Mouse (Mus musculus) stomach, embryonic 15.5 days (tissue): ENCODE results near the gene Ice2. TPM values are rescaled to one million over a fixed set of nuclear protein-coding genes. Genes with fewer than 3 reads are reported as not detected.

Experiments used
- ATAC-seq: fragments of 200-750 bp; cut with Nextera tagmentation; 2 replicates; pipeline ENCODE4 v1.8.0; 2017; ENCODE audit warnings: low read depth, moderate number of reproducible peaks, moderate TSS enrichment; ENCODE audit not compliant: insufficient read depth, low FRiP score
- H3K27ac ChIP-seq: fragments of 300-500 bp; sonication (generic); 2 replicates; pipeline ENCODE4 v1.5.1; 2015; ENCODE audit warnings: mild to moderate bottlenecking, inconsistent platforms
- H3K27me3 ChIP-seq: fragments of 300-500 bp; sonication (generic); replicated peaks from 2 replicates; pipeline ENCODE4 v1.6.1; 2015; ENCODE audit warnings: inconsistent platforms
- H3K36me3 ChIP-seq: fragments of 300-500 bp; sonication (generic); 2 replicates; pipeline ENCODE4 v1.6.1; 2015; ENCODE audit warnings: inconsistent platforms
- H3K4me1 ChIP-seq: fragments of 300-500 bp; sonication (generic); 2 replicates; pipeline ENCODE4 v1.6.1; 2015; ENCODE audit warnings: inconsistent platforms
- H3K4me2 ChIP-seq: fragments of 300-500 bp; sonication (generic); 2 replicates; pipeline ENCODE4 v1.6.1; 2015; ENCODE audit warnings: mild to moderate bottlenecking, inconsistent platforms
- H3K4me3 ChIP-seq: fragments of 300-500 bp; sonication (generic); replicated peaks from 2 replicates; pipeline ENCODE4 v1.5.1; 2015; ENCODE audit warnings: inconsistent platforms
- H3K9ac ChIP-seq: fragments of 300-500 bp; sonication (generic); 2 replicates; pipeline ENCODE4 v1.6.1; 2015; ENCODE audit warnings: inconsistent platforms
- H3K9me3 ChIP-seq: fragments of 300-500 bp; sonication (generic); 2 replicates; pipeline ENCODE4 v1.6.1; 2016; ENCODE audit warnings: inconsistent platforms
- WGBS: fragments of 180-500 bp; shearing (Covaris S2); methylation state at CpG from one replicate; pipeline ENCODE4 v1.1.7; 2015; 5-methylcytosine and 5-hydroxymethylcytosine counted together
- polyA plus RNA-seq: library from polyadenylated mRNA; unstranded; fragments of >200 nt; fragmentation: Nextera tagmentation; extraction: Ambion mirVana; gene quantifications from 2 replicates; pipeline ENCODE4 v1.2.1, GENCODE M21; 2015

Gene Ice2
- polyA plus RNA-seq, 1 experiment from 2014 or later, result 14.0 TPM

GRCm38 (mm10) chr9:69466098-69466497, 68.4 kb downstream of the Ice2 start:
- Histone ChIP-seq H3K36me3 (peaks cover 19% of the 10 kb centered on the region), H3K9me3 (no peaks in the 10 kb centered on the region), H3K4me2 (peak overlapping the region; percentile 8; the same call in 1 of the 2 replicates), H3K27ac (peak overlapping the region; percentile 75), H3K9ac (no peak overlapping the region), H3K4me3 (no peak overlapping the region), H3K27me3 (no peaks in the 10 kb centered on the region), H3K4me1 (peaks cover 64% of the 10 kb centered on the region)
- no peak for ATAC-seq
- 39% methylated on average over 4 of the region's 4 CpGs for WGBS

- 49% methylated on average over 10 of the region's 10 CpGs for WGBS
- Histone ChIP-seq H3K9ac (no peak overlapping the region), H3K9me3 (no peaks in the 10 kb centered on the region), H3K36me3 (peaks cover 13% of the 10 kb centered on the region), H3K27ac (peak overlapping the region; percentile 75), H3K27me3 (no peaks in the 10 kb centered on the region), H3K4me1 (peaks cover 76% of the 10 kb centered on the region), H3K4me3 (no peak overlapping the region), H3K4me2 (no peak overlapping the region)
- ATAC-seq, result peak; percentile 33
Measured at GRCm38 (mm10) chr9:69467310-69467939, 69.7 kb downstream of the Ice2 start.

- peaks cover 80% of the 10 kb centered on the region for H3K4me1 ChIP-seq
- peak overlapping the region; percentile 94; the same call in 1 of the 2 replicates for H3K27ac ChIP-seq
- H3K27me3 ChIP-seq, result no peaks in the 10 kb centered on the region
- WGBS, result 17% methylated on average over 9 of the region's 9 CpGs
- peaks cover 13% of the 10 kb centered on the region for H3K36me3 ChIP-seq
- peak; percentile 63 for ATAC-seq
- no peak overlapping the region for H3K4me2 ChIP-seq
- no peak overlapping the region for H3K9ac ChIP-seq
- no peak overlapping the region for H3K4me3 ChIP-seq
- H3K9me3 ChIP-seq, result no peaks in the 10 kb centered on the region
Measured at GRCm38 (mm10) chr9:69468991-69469390, 71.3 kb downstream of the Ice2 start.

- H3K9ac ChIP-seq, result no peak overlapping the region
- H3K27me3 ChIP-seq, result no peaks in the 10 kb centered on the region
- no peak for ATAC-seq
- H3K4me1 ChIP-seq, result peaks cover 76% of the 10 kb centered on the region
- no peak overlapping the region for H3K4me3 ChIP-seq
- no peaks in the 10 kb centered on the region for H3K9me3 ChIP-seq
- no peak overlapping the region for H3K4me2 ChIP-seq
- 40% methylated on average over 5 of the region's 5 CpGs for WGBS
- peaks cover 13% of the 10 kb centered on the region for H3K36me3 ChIP-seq
- peak overlapping the region; percentile 94 for H3K27ac ChIP-seq
Measured at GRCm38 (mm10) chr9:69470362-69470761, 72.7 kb downstream of the Ice2 start.

- peak overlapping the region; percentile 94 for H3K27ac ChIP-seq
- peak; percentile 62 for ATAC-seq
- no peak overlapping the region for H3K4me3 ChIP-seq
- H3K4me1 ChIP-seq, result peaks cover 70% of the 10 kb centered on the region
- 6% methylated on average over 6 of the region's 6 CpGs for WGBS
- H3K27me3 ChIP-seq, result no peaks in the 10 kb centered on the region
- H3K9me3 ChIP-seq, result no peaks in the 10 kb centered on the region
- H3K4me2 ChIP-seq, result peak overlapping the region; percentile 21; the same call in 1 of the 2 replicates
- peaks cover 10% of the 10 kb centered on the region for H3K36me3 ChIP-seq
- H3K9ac ChIP-seq, result no peak overlapping the region
Measured at GRCm38 (mm10) chr9:69470921-69471320, 73.2 kb downstream of the Ice2 start.

- 46% methylated on average over 6 of the region's 6 CpGs for WGBS
- ATAC-seq, result peak; percentile 43; the same call in 1 of the 2 replicates
- Histone ChIP-seq H3K4me3 (no peak overlapping the region), H3K27ac (peak overlapping the region; percentile 94), H3K9me3 (no peaks in the 10 kb centered on the region), H3K36me3 (peaks cover 10% of the 10 kb centered on the region), H3K4me1 (peaks cover 63% of the 10 kb centered on the region), H3K9ac (no peak overlapping the region), H3K4me2 (no peak overlapping the region), H3K27me3 (no peaks in the 10 kb centered on the region)
Measured at GRCm38 (mm10) chr9:69472724-69473123, 75.0 kb downstream of the Ice2 start.

- Histone ChIP-seq H3K4me1 (peaks cover 35% of the 10 kb centered on the region), H3K4me3 (no peak overlapping the region), H3K36me3 (peaks cover 6% of the 10 kb centered on the region; the same call in 1 of the 2 replicates), H3K27ac (no peak overlapping the region), H3K9ac (no peak overlapping the region), H3K4me2 (no peak overlapping the region), H3K27me3 (no peaks in the 10 kb centered on the region), H3K9me3 (no peaks in the 10 kb centered on the region)
- ATAC-seq, result no peak
- WGBS, result 72% methylated on average over 6 of the region's 6 CpGs
Measured at GRCm38 (mm10) chr9:69475873-69476272, 78.2 kb downstream of the Ice2 start.

GRCm38 (mm10) chr9:69477195-69477823, 79.6 kb downstream of the Ice2 start:
- Histone ChIP-seq H3K9ac (no peak overlapping the region), H3K4me3 (no peak overlapping the region), H3K36me3 (peaks cover 15% of the 10 kb centered on the region; the same call in 1 of the 2 replicates), H3K27ac (peak overlapping the region; percentile 75; the same call in 1 of the 2 replicates), H3K4me1 (peaks cover 22% of the 10 kb centered on the region), H3K4me2 (no peak overlapping the region), H3K27me3 (no peaks in the 10 kb centered on the region), H3K9me3 (no peaks in the 10 kb centered on the region)
- WGBS, result 43% methylated on average over 14 of the region's 14 CpGs
- no peak for ATAC-seq

GRCm38 (mm10) chr9:69477824-69478222, 80.1 kb downstream of the Ice2 start:
- 45% methylated on average over 6 of the region's 6 CpGs for WGBS
- peak overlapping the region; percentile 75; the same call in 1 of the 2 replicates for H3K27ac ChIP-seq
- no peak overlapping the region for H3K9ac ChIP-seq
- H3K4me3 ChIP-seq, result no peak overlapping the region
- H3K36me3 ChIP-seq, result peaks cover 19% of the 10 kb centered on the region; the same call in 1 of the 2 replicates
- H3K4me1 ChIP-seq, result peaks cover 19% of the 10 kb centered on the region
- no peak overlapping the region for H3K4me2 ChIP-seq
- H3K9me3 ChIP-seq, result no peaks in the 10 kb centered on the region
- no peaks in the 10 kb centered on the region for H3K27me3 ChIP-seq
- no peak for ATAC-seq

GRCm38 (mm10) chr9:69480344-69480743, 82.6 kb downstream of the Ice2 start:
- WGBS, result 5% methylated on average over 1 of the region's 1 CpGs
- ATAC-seq, result peak; percentile 45; the same call in 1 of the 2 replicates
- no peak overlapping the region for H3K4me2 ChIP-seq

More at GRCm38 (mm10) chr9:69480344-69480743, 82.6 kb downstream of the Ice2 start:
- Histone ChIP-seq H3K4me3 (no peak overlapping the region), H3K36me3 (peaks cover 42% of the 10 kb centered on the region), H3K27me3 (no peaks in the 10 kb centered on the region), H3K9ac (no peak overlapping the region), H3K27ac (no peak overlapping the region), H3K4me1 (peaks cover 9% of the 10 kb centered on the region), H3K9me3 (no peaks in the 10 kb centered on the region)
